Mouse (Mus musculus): Measurements from ENCODE around the gene Abhd12.

GRCm38 (mm10) chr2:150927038-150927720, 22.6 kb upstream of the Abhd12 start:
- TF ChIP-seq CTCF (IDR thresholded peaks at IDR 0.05; ENCODE audit: low read depth) (no peak), EP300 (optimal IDR thresholded peaks at IDR 0.05) (no peak)

All from stomach, postnatal 0 days (tissue).